Mouse (Mus musculus) induced T-regulatory cell, adult 2 months (primary cell): ENCODE measurements around the gene Ndufs1.

Experiments
- DNase-seq: peaks from one replicate; pipeline ENCODE4 v3.0.0-alpha.2; 2012; ENCODE audit warnings: low read depth

Gene Ndufs1

DNA sequence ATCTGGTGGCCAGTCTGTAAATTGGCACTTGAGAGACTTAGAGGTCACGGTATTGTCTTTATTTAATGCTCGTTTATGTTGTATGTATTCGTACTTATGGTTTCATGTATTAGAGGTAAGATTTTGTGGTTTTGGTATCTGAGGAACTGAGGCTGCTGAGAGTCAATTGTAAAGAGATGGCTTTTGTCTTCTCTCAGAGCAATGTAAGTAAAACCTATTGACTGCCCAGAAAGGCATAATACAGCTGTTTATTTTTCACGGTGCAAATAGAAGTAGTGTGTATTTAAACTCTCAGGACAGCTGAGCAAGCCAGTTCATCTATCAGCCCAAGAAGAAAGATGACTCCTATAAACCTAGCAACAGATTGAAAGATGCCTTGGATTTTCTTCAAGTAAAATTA, 61.5 kb downstream of the Ndufs1 start:
- DNase-seq = no peak

DNA sequence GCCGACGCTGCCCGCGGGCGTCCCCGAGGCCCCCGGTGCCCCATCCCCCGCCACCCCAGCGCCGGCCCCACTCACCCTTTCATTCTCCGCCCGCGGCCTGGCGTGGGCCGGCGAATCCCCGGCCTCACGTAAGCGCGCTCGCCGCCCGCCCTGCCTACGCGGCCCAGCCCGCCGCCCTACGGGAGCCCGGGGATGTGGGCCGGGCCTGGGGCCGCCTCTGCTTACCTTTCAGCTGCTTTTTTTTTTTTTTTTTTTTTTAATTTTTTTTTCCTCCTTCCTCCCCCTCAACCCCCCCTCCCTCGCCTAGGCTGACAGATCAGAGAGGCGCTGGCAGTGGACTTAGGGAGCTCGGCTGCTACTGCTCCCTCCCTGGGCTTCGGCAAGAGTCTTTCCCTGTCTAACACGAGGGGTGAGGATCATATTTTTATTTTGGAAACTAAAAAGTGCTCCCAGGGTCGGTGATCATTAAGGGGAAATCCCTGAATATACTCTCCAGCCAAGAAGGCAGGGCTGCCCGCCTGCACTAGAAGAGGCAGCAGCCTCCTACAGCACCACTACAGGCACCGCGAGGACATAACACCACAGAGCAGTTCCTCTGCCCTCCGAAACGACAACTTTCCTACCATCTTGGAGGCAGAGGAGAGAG, 62.4 kb downstream of the Ndufs1 start, which contains the start of gene Ino80d:
Ino80d (minus strand) TSS at position 532 of the 646 bp plus-strand sequence.
- peak; percentile 93 for DNase-seq

DNA sequence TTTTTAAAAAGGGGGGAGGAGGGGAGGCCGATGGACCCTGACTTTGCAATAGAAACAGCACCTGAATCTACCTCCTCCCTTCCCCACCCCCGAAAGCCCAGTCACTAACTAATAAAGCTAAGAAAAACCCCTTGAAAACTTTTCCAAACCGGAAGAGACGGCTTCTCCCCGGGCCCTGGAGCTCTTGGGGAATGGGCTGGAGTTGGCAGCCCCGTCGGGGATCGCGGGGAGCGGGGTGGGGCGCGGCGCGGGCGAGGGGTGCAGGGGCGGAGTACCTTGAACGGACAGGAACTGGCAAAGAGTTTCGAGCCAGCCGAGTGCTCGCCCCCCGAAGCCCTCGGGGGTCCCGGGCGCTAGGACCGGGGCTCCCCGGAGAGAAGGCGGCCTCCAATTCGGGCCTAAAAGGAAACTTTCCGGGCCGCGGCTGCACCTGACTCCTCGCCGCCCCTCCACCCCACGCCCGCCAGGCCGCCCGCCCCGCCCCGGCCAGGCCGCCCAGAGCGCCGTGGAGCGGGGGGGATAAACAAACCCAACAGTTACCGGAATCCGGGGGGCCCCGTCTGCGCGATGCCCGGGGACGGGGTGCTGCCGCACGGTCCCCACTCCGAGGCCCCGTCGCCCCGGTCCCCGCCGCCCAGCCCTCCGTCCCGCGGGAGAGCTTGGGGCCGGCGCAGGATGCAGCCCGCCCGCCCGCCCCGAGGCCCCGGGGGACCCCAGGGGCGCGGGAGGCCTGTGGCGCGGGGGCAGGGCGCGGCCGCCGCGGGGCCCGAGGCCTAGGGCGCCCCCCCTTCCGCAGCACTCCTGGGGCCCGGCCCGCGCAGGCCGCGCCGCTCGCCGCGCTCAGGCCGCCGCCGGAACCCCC, 63.1 kb downstream of the Ndufs1 start:
- DNase-seq = peak; percentile 76

DNA sequence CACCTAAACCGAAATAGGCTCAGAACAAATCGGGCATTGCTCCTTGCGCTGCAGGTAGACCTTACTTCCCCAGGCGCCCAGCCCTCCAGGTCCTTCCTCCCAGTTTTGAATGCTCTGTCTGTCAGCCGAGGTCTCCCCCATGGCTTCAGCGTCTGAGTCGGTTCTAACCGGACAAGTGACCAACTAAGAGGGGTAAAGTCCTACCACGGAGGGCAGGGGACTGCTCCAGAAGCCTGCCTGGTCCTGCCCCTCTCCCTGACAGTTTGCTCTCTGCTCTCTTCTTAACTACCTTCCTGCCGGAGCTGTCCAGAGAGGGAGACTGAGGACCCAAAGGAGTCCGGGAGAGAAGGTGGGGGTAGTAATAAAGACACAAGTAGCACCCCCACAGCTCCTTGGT, 63.8 kb downstream of the Ndufs1 start:
- peak; percentile 68 for DNase-seq

DNA sequence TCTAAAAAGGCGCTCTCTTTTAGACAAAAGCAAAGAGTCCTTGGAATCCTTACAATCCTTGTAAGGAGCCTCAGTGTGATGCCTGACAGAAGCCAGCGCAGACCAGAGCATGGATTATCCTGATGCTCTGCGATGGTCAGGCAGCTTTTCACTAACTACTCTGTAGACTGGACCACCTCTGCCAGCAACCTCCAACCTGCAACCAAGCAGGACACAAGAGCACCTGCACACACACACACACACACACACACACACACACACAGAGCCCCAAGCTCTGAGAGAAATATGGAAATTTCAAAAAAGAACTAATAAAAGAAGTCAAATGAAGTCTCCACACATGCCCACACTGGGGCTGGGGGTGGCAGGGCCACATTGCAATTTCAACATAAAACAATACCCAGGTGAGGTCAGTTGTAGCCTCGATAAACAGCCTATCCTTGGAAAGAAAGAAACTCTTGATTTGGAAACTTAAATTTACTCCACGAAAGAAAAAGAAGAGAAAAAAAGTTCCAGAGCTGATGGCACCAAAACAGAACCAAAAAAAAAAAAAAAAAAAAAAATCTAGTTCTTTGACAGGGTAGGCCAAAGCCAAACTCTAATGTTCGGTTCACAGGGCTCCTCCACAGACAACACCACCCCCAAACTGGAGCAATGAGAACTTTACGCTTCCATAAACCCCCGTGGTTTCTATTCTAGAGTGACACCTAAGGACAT, 64.3 kb downstream of the Ndufs1 start:
- no peak for DNase-seq

DNA sequence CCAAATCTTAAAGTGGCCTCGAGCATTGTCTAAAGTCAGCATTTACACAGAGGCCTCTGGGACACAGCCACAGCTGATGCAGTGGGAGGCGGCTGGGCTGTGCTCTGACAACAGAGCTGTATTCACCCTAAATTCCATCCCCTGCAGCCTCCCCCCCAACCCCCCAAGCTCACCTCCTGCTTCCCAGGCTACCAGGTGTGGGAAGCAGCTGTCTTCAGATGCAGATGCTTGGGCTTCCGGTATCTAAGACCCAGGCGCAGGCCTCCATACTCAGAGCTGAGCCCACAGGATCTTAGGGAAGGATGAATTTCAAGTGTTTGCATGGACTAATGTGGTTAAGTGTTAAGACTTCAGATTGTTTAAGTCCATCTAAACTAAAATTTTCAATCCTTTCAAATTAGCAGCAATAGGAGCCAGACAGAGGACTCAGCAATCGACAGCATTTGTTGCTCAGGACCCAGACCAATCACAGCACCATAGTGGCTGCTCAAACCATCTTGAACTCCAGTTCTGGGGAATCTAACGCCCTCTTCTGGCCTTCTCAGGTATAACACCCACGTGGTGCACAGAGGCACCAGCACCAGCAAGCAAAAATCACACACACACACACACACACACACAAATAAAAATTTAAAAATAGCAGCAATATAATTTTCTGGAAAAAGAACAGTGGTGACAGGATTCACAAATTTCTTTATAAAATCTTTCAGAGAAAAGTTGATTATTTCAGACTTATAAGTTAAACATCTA, 65.9 kb downstream of the Ndufs1 start:
- peak; percentile 78 for DNase-seq

DNA sequence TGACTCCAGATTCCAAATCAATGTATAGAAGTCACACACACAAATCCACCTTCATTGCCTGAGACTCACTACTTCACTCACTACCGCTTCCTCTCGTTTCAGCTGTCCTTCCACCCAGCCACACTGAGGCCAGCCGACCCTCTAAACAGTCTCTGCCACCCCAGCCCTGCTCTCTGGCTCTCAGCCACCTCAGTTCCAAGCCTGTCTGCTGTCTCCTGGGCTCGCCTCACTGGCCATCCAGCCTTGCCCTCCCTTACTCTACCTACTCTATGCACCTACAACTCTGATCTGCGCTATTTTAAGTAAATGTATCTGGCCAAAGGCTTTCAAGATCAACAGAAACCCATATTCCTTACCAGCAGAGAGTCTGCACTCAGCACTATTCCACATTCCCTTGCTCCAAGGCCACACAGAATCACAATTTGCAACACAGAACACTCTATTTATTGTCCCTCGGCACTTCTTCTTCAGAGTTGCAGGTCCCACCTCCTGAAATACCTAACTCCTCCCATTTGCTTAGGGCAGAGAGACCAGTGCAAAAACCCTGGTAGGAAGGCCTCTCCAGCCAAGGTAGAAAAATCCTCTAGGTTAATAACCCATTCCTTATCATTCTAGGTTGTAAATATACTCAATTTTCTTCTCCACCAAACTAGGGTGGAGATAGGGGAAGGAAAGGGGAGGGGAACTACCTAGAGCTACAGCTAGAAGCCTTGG, 68.9 kb downstream of the Ndufs1 start:
- DNase-seq = no peak

DNA sequence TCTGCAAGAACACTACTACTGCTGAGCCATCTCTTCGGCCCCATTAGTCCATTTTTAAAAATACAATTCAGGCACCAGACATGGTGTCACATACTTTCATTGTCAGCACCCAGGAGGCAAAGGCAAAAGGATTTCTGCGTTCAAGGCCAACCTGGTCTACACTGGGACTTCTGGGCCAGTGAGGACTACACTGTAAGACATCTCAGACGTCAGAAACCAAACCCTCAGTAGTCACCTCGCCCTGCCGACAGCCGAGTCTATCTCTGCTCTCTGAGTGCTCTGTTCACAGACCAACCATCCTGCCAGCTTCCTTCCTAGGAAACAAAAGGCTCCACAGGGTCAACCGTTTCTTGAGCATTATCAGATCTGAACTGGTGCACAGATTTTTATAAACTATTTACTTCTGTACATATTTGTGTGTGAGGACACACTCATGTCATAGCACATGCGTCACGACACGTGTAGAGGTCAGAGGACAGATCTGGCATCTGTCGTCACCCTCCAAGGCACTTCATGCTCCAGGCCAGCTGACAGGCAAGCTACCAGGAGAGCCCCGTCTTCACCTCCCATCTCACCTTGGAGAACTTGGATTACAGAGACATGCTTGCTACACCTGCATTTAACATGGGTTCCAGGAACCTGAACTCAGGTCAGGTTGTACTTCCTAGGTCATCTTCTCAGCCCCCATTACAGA, 73.7 kb downstream of the Ndufs1 start:
- DNase-seq = no peak

DNA sequence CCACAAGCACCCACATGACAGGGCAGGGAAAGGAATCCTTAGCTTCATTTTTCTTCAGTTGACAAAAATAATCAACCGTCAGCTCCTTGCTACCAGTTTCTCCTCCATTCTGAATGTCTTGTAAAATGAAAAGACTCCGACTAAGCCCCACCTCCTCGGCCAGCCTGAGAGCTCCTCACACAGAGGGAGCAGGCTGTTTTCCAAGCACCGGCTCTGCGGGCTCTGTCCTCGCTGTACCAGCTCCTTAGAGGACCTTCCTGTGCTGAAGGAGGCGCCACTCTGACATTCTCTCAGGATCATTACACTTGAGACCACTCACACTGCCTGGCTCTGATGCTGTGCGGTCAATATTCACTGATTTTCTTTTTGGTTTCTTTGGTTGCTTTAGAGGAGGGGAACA, 76.4 kb downstream of the Ndufs1 start:
- no peak for DNase-seq

DNA sequence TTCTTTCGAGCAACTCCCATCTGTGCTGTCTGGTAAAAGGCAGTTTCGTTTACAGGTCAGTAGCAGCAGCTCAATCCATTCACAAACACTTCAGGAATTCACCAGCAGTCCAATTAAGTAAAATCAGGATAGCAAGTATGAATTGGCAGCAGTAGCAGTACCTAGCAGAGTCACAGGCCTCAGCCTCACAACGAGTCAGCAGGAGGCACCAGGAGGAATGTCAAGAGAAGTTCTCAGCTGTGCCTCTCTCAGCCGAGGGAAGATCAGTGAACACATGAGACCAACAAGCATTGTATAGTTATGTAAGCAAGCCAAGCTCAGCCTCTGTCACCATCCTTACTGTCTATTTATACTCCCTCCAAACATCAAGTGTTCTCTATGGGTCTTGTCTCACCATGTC, 77.8 kb downstream of the Ndufs1 start:
- DNase-seq = no peak

DNA sequence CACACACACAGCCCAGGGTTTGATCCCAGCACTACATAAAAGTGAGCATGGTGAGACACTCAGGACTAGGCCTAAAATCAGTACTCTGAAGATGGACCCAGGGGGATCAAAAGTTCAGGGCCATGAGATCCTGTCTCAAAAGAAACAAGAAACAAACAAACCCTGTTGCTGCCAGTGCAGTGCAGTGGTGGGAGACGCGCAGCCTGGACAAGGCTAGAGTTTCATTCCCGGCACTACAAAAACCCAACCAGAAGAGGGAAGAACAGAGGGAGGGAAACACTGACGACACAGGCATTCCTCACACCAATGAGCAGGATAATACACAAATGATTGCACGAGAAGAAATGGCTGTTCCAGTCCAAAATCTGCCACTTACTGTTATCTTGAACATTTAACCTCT, 80.6 kb downstream of the Ndufs1 start:
- DNase-seq = no peak
